Mouse (Mus musculus) liver, adult 2 months (tissue): ENCODE results near the gene Serpina11. TPM values are rescaled to one million over a fixed set of nuclear protein-coding genes. Genes with fewer than 3 reads are reported as not detected.
"Not testable (repeated sequence)": the region's sequence is repeated elsewhere in the genome, so short reads cannot be mapped to it uniquely, and the experiment has no call there.

ENCODE experiments used
- DNase-seq: peaks from one replicate; pipeline ENCODE4 v3.0.0-alpha.2; 2011; ENCODE audit warnings: low read depth, low spot score; ENCODE audit errors: extremely low read depth
- H3K27ac ChIP-seq: fragments of 200-500 bp; replicated peaks from 2 replicates; pipeline ENCODE4 v1.5.1; 2012; ENCODE audit warnings: low read depth, mild to moderate bottlenecking, control low read depth, inconsistent platforms, low read length; ENCODE audit not compliant: insufficient read depth
- H3K27me3 ChIP-seq: fragments of 200-500 bp; 2 replicates; pipeline ENCODE4 v1.6.1; 2012; ENCODE audit warnings: mild to moderate bottlenecking, moderate library complexity, low read length, inconsistent platforms; ENCODE audit not compliant: control insufficient read depth, insufficient read depth
- H3K36me3 ChIP-seq: fragments of 200-500 bp; 2 replicates; pipeline ENCODE4 v1.6.1; 2012; ENCODE audit warnings: low read length, inconsistent platforms; ENCODE audit not compliant: control insufficient read depth, insufficient read depth
- H3K4me1 ChIP-seq: fragments of 200-500 bp; 2 replicates; pipeline ENCODE4 v1.6.1; 2011; ENCODE audit warnings: low read length; ENCODE audit not compliant: control insufficient read depth, insufficient read depth
- H3K4me3 ChIP-seq: fragments of 200-500 bp; 2 replicates; pipeline ENCODE4 v1.5.1; 2011; ENCODE audit warnings: low read depth, mild to moderate bottlenecking, control low read depth, low read length, moderate library complexity; ENCODE audit not compliant: insufficient read depth
- H3K79me2 ChIP-seq: fragments of 200-500 bp; 2 replicates; pipeline ENCODE4 v1.6.1; 2012; ENCODE audit warnings: inconsistent platforms, mild to moderate bottlenecking, low read length, moderate library complexity; ENCODE audit not compliant: control insufficient read depth, insufficient read depth
- H3K9ac ChIP-seq: fragments of 200-500 bp; 2 replicates; pipeline ENCODE4 v1.6.1; 2012; ENCODE audit warnings: low read depth, mild to moderate bottlenecking, control low read depth, inconsistent platforms, low read length
- CTCF ChIP-seq: fragments of 200-500 bp; IDR thresholded peaks from 2 replicates; pipeline ENCODE4 v1.5.1; 2011; ENCODE audit warnings: low read depth, low read length, control low read depth
- POLR2A ChIP-seq: fragments of 200-500 bp; IDR thresholded peaks from 2 replicates; pipeline ENCODE4 v1.6.1; 2011; ENCODE audit warnings: low read length, control low read depth; ENCODE audit not compliant: insufficient read depth; ENCODE audit errors: extremely low read depth
- WGBS: fragments of 180-500 bp; shearing (Covaris S2); methylation state at CpG from one replicate; pipeline ENCODE4 v1.1.7; 2018; 5-methylcytosine and 5-hydroxymethylcytosine counted together
- polyA plus RNA-seq: library from polyadenylated mRNA; depleted of rRNA; stranded (reverse); fragments of >200 nt; gene quantifications from 2 replicates; pipeline ENCODE4 v1.2.3, GENCODE M21; 2012
- total RNA-seq: library from RNA; depleted of rRNA; stranded (reverse); fragments of >200 nt; gene quantifications from 2 replicates; pipeline ENCODE4 v1.2.3, GENCODE M21; 2014

Serpina11 gene
- total and polyA plus RNA-seq, 2 experiments, result 47.7 to 107 TPM

DNA sequence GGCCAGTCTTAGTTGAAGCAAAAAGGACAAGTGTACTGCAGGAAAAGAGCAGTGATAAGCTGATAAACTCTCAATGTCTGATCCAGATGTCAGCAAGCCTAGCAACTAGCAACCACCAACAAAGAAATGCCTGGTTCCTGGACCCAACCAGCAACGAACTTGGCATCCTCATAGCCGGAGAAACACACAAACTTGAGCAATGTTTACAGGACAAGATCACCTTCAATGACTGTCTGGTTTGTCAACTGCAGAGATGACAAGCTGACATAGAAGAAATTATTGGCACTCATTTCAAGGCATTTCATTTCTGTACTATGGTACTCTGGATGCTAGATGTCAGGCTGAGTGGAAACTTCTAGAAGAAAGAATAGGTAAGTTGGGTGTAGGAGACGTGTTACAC, 23.0 kb downstream of the Serpina11 start:
- Histone ChIP-seq H3K27me3 (no peaks in the 10 kb centered on the region), H3K4me1 (peaks cover 36% of the 10 kb centered on the region), H3K36me3 (no peaks in the 10 kb centered on the region), H3K9ac (no peak overlapping the region; the same call in 1 of the 2 replicates), H3K79me2 (peaks cover 5% of the 10 kb centered on the region; the same call in 1 of the 2 replicates), H3K27ac (peak overlapping the region; percentile 97), H3K4me3 (no peak overlapping the region)
- 15% methylated on average over 3 of the region's 3 CpGs for WGBS
- TF ChIP-seq CTCF (no peak), POLR2A (no peak)
- peak; percentile 97 for DNase-seq

DNA sequence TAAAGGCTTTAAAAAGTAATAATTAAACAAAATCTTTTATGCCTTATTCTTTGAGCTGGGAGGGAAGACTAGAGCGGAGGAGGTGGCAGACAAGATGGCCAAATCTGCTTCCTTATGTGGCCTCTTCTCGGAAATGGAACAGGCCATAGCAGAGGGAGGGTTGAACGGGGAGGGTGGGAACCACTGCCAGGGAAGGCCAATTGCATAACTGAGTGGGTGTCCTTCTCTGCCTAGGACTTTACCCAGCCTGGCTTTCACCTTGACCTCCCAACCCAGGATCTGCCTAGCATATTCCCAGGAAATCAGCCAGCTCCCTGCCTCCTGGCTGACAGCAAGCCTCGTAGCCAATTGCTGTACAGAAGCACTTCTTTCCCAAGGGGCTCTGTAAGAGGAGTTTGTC, 26.5 kb downstream of the Serpina11 start:
- Histone ChIP-seq H3K27ac (peak overlapping the region; percentile 100), H3K27me3 (no peaks in the 10 kb centered on the region), H3K4me1 (peaks cover 35% of the 10 kb centered on the region), H3K9ac (peak overlapping the region; percentile 64), H3K79me2 (no peaks in the 10 kb centered on the region; the same call in 1 of the 2 replicates), H3K36me3 (no peaks in the 10 kb centered on the region), H3K4me3 (no peak overlapping the region)
- WGBS, result 22% methylated on average over 4 of the region's 4 CpGs
- DNase-seq, result peak; percentile 97
- TF ChIP-seq POLR2A, result no peak
- TF ChIP-seq CTCF, result no peak

DNA sequence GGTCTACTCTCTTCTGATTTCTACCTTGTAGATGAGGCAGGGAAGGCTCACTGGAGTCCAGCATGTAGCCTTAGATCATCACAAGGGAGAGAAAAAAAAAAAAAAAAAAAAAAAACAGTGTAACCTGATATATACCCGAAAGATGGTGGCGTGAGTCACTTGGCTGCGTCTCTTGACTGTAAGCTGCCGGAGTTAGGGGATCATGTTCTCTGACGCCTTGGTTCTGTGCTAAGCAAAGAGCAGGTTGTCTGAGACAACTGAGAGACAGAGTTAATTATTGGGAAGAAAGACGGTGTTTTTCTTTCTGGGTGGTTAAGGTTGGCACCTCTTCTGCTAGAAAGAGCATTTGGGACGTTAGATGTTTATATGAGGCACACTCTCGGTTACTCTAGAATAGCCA, 26.9 kb downstream of the Serpina11 start:
- H3K27ac ChIP-seq, result peak overlapping the region; percentile 100
- no peak for TF ChIP-seq POLR2A
- no peak for TF ChIP-seq CTCF
- WGBS, result 65% methylated on average over 8 of the region's 8 CpGs
- no peak for DNase-seq
- H3K4me3 ChIP-seq, result no peak overlapping the region
- no peaks in the 10 kb centered on the region; the same call in 1 of the 2 replicates for H3K79me2 ChIP-seq
- no peaks in the 10 kb centered on the region for H3K27me3 ChIP-seq
- no peak overlapping the region for H3K9ac ChIP-seq
- no peaks in the 10 kb centered on the region for H3K36me3 ChIP-seq
- H3K4me1 ChIP-seq, result peaks cover 35% of the 10 kb centered on the region

DNA sequence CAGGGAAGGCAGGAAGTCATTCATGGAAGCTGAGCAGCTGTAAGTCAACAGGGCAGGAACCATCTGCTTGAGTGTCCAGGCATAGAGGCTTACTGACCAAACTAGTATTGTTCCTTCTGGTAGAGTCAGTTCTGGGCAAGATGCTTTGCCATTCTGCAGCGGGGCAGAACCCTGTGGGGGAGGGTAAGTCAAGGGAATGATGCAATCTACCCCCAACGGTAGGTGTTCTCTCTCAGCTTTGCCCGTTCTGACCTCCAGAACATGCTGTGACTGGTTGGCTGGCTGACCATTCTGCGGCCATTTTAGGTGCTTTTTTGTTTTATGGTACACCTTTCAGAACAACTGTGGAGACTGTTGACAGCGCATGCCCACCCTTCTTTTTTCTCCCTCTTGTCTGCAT, 27.4 kb downstream of the Serpina11 start:
- 43% methylated on average over 5 of the region's 5 CpGs for WGBS
- Histone ChIP-seq H3K27me3 (no peaks in the 10 kb centered on the region), H3K27ac (peak overlapping the region; percentile 100), H3K4me1 (peaks cover 35% of the 10 kb centered on the region), H3K36me3 (no peaks in the 10 kb centered on the region), H3K79me2 (no peaks in the 10 kb centered on the region; the same call in 1 of the 2 replicates), H3K9ac (no peak overlapping the region), H3K4me3 (no peak overlapping the region)
- TF ChIP-seq POLR2A, result no peak
- TF ChIP-seq CTCF, result no peak
- DNase-seq, result peak; percentile 78

DNA sequence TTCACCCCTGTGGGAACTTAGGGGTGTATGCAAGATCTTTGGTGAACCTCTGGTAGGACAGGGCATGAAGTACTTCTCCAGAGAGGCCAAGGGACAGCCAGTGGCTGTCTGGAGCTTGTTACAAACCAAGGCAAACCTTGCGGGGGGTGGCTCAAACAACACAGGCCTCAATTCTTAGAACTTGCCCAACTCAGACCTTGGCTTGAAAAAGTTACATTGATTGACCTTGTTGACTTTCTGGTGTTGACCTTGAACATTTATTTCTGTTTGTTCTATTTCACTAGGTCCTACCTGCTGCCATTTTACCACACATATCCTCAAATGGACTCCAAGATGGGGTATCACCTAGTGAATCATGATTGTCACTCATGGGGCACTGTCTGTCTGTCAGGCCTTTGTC, 28.0 kb downstream of the Serpina11 start:
- no peaks in the 10 kb centered on the region; the same call in 1 of the 2 replicates for H3K79me2 ChIP-seq
- peak overlapping the region; percentile 0; the same call in 1 of the 2 replicates for H3K9ac ChIP-seq
- 10% methylated on average over 1 of the region's 1 CpGs for WGBS
- H3K4me1 ChIP-seq, result peaks cover 32% of the 10 kb centered on the region
- DNase-seq, result peak; percentile 90
- H3K27me3 ChIP-seq, result no peaks in the 10 kb centered on the region
- H3K4me3 ChIP-seq, result no peak overlapping the region
- no peak for TF ChIP-seq POLR2A
- TF ChIP-seq CTCF, result no peak
- peak overlapping the region; percentile 100 for H3K27ac ChIP-seq
- H3K36me3 ChIP-seq, result no peaks in the 10 kb centered on the region

- H3K27ac ChIP-seq, result peak within 1 kb of the TSS; percentile 73; the same call in 1 of the 2 replicates
- no peak within 1 kb of the TSS for H3K4me3 ChIP-seq
- TF ChIP-seq POLR2A (no peak), CTCF (no peak)
- no peak for DNase-seq
- H3K4me1 ChIP-seq, result peaks cover 19% of the 10 kb centered on the region
- H3K9ac ChIP-seq, result no peak within 1 kb of the TSS; the same call in 1 of the 2 replicates
- no peaks in the 10 kb centered on the region for H3K27me3 ChIP-seq
- H3K79me2 ChIP-seq, result no peaks in the 10 kb centered on the region
- WGBS, result 81% methylated on average over 3 of the region's 3 CpGs
- H3K36me3 ChIP-seq, result peaks cover under 1% of the 10 kb centered on the region; the same call in 1 of the 2 replicates
Observed at GRCm38 (mm10) chr12:103958798-103959197, 31.0 kb downstream of the Serpina11 start, which contains the start of gene Serpina1e. Gene Serpina1e, minus strand, starts transcription at chr12:103958975.

- DNase-seq, H3K27me3 ChIP-seq, H3K4me1 ChIP-seq, H3K79me2 ChIP-seq, H3K36me3 ChIP-seq: not testable (repeated sequence)
- 30% methylated on average over 2 of the region's 2 CpGs for WGBS
- H3K27ac ChIP-seq, result peak overlapping the region; percentile 73
- peak overlapping the region; percentile 87 for H3K9ac ChIP-seq
- peak overlapping the region; percentile 53 for H3K4me3 ChIP-seq
Observed at GRCm38 (mm10) chr12:103956555-103956954, 33.2 kb downstream of the Serpina11 start.
